Mouse (Mus musculus): ENCODE measurements at regions not wholly inside any gene's neighbourhood (a gene's known extent, or its start where the extent isn't known, plus 50 kb on each side); places are given as distances from the start of the nearest gene placed in this dataset.
A peak's percentile ranks its signal among the peaks of the same experiment; 100 is the strongest.
"Not testable (repeated sequence)": the region's sequence is repeated elsewhere in the genome, so short reads cannot be mapped to it uniquely, and the experiment has no call there.

DNA sequence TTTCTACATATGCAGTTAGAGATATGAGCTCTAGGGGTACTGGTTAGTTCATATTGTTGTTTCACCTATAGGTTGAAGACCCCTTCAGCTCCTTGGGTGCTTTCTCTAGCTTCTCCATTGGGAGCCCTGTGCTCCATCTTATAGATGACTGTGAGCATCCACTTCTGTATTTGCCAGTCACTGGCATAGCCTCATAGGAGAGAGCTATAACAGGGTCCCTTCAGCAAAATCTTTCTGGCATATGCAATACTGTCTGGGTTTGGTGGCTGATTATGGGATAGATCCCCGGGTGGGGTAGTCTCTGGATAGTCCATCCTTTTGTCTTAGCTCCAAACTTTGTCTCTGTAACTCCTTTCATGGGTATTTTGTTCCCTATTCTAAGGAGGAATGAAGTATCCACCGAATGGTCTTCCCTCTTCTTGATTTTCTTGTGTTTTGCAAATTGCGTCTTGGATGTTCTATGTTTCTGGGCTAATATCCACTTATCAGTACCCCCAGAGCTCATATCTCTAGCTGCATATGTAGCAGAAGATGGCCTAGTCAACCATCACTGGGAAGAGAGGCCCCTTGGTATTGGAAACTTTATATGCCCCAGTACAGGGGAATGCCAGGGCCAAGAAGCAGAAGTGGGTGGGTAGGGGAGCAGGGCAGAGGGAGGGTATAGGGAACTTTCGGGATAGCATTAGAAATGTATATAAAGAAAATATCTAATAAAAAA lies 279.4 kb upstream of the Cwc22 start:
- not testable (repeated sequence) for ATAC-seq (ENCODE audit: low FRiP score); H3K4me2 ChIP-seq (replicated peaks); H3K27me3 ChIP-seq; H3K4me1 ChIP-seq; H3K4me3 ChIP-seq; H3K9ac ChIP-seq; H3K27ac ChIP-seq; H3K9me3 ChIP-seq (replicated peaks); H3K36me3 ChIP-seq
- 85% methylated on average over 4 of the region's 4 CpGs for WGBS

DNA sequence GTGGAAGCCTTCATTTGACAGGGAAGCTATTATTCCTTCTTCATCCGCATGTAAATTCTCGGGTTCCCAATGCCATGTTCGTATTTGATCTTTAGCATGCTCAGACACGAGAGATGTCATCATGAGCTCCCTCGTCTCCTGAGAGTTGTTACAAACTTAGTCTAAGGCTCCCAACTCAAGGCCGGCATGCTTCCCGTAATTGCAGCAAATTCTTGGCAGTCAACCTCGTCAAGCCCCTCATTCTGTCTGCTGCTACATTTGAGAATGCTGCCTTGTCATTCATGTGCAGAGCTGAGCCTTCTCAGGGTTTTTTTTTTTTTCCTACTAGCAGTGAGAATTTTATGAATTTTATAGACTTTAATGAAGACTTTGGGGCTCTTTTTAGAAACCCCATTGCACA lies 268.3 kb upstream of the Cwc22 start:
- no peaks in the 10 kb centered on the region for H3K9me3 ChIP-seq (replicated peaks)
- H3K9ac ChIP-seq, result no peak overlapping the region
- no peak overlapping the region for H3K27ac ChIP-seq
- no peak overlapping the region for H3K4me2 ChIP-seq (replicated peaks)
- ATAC-seq (ENCODE audit: low FRiP score), result no peak
- no peak overlapping the region for H3K4me3 ChIP-seq
- H3K36me3 ChIP-seq, result no peaks in the 10 kb centered on the region
- H3K4me1 ChIP-seq, result no peaks in the 10 kb centered on the region
- WGBS, result 81% methylated on average over 8 of the region's 8 CpGs
- no peaks in the 10 kb centered on the region for H3K27me3 ChIP-seq

- Histone ChIP-seq H3K4me3 (no peak overlapping the region), H3K4me1 (no peaks in the 10 kb centered on the region), H3K4me2 (replicated peaks) (no peak overlapping the region), H3K27ac (no peak overlapping the region), H3K9ac (no peak overlapping the region), H3K36me3 (no peaks in the 10 kb centered on the region), H3K27me3 (no peaks in the 10 kb centered on the region), H3K9me3 (replicated peaks) (no peaks in the 10 kb centered on the region)
- WGBS, result 86% methylated on average over 5 of the region's 5 CpGs
- ATAC-seq (ENCODE audit: low FRiP score), result no peak
Measured at GRCm38 (mm10) chr2:78205125-78205524, 258.9 kb upstream of the Cwc22 start.

DNA sequence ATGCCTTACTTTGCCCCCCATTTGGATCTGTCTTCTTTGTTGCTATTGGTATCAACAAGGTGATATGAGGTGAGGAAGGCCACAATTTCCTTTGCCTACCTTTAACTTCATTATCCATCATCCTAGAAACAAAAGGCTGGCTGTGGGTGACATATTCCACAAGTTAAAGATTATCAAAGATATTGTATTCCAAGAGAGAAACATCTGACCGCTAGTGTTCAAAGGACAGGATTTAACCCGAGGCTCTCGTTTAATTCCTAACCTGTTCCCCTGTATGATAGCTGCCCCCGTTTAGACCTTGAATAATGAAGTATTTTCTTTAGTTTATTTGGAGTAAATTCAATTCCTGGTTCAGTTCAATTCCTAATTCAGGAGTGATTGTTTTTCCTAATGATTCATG lies 249.8 kb upstream of the Cwc22 start:
- Histone ChIP-seq H3K27me3 (no peaks in the 10 kb centered on the region), H3K9me3 (replicated peaks) (no peaks in the 10 kb centered on the region), H3K9ac (no peak overlapping the region), H3K4me1 (no peaks in the 10 kb centered on the region), H3K4me3 (no peak overlapping the region), H3K27ac (no peak overlapping the region), H3K4me2 (replicated peaks) (no peak overlapping the region), H3K36me3 (no peaks in the 10 kb centered on the region)
- WGBS, result 79% methylated on average over 4 of the region's 4 CpGs
- ATAC-seq (ENCODE audit: low FRiP score), result no peak

DNA sequence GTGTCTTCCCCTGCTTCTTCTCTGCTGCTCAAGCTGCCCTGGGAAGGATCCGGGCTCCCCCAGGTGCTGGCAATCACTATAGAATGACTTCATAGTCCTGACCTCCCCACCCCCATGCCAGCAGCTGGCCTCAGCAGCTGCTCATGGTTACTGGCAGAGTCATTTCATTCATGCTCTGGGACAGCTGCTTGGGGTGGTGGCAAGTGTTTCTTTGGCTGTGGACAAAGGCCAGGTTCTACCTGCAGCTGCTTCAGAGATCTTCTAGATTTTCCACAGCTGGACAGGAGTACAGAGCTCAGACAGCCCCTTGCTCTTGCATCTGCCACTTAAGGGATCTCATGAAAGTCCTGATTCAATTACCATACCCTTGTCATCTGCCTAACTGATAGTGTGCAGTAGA lies 243.4 kb upstream of the Cwc22 start:
- Histone ChIP-seq H3K27ac (no peak overlapping the region), H3K27me3 (no peaks in the 10 kb centered on the region), H3K9me3 (replicated peaks) (no peaks in the 10 kb centered on the region), H3K4me1 (peaks cover 2% of the 10 kb centered on the region; the same call in 1 of the 2 replicates), H3K4me3 (no peak overlapping the region), H3K4me2 (replicated peaks) (no peak overlapping the region), H3K36me3 (no peaks in the 10 kb centered on the region), H3K9ac (no peak overlapping the region)
- 20% methylated on average over 1 of the region's 1 CpGs for WGBS
- peak; percentile 19; the same call in 1 of the 2 replicates for ATAC-seq (ENCODE audit: low FRiP score)

DNA sequence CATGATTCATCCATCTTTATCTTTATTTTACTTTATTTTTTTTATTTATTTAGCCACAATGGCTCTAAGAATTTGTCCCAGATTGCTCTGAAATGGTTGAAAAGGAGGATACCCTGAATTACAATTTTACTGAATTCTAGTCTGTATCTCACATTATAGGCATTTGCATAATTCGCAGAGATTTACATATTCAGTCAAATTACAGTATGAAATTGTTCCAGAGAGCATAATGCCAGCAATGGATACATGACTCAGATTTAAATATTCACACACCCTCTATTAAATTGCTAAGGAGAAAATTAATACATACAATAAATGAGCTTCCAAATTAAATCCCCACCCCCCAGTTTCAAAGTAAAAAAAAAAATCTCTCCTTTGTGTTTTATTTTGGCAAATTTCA lies 238.8 kb upstream of the Cwc22 start:
- no peak for ATAC-seq (ENCODE audit: low FRiP score)
- H3K9ac ChIP-seq, result no peak overlapping the region
- no peak overlapping the region for H3K4me2 ChIP-seq (replicated peaks)
- H3K36me3 ChIP-seq, result no peaks in the 10 kb centered on the region
- H3K4me3 ChIP-seq, result no peak overlapping the region
- no peaks in the 10 kb centered on the region for H3K27me3 ChIP-seq
- peaks cover 2% of the 10 kb centered on the region; the same call in 1 of the 2 replicates for H3K4me1 ChIP-seq
- 86% methylated on average over 1 of the region's 1 CpGs for WGBS
- no peaks in the 10 kb centered on the region for H3K9me3 ChIP-seq (replicated peaks)
- H3K27ac ChIP-seq, result no peak overlapping the region

DNA sequence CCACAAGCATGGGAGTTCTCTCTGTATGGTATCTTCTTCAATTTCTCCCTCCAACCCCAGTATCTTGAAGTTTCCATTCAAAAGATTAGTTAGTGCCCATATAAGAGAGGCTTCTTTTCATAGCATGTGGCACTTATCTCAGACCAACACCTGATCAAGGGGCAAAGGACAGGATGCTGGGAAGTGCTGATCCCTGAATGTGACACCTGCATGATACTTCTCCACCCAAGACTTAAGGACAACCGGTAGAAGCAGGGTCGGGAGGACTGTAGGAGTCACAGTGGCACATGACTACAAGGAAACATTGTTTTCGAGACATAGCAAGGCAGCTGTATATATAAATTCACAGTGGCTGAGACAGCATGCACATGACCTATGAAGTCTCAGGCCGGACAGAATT lies 227.6 kb upstream of the Cwc22 start:
- ATAC-seq (ENCODE audit: low FRiP score), result no peak
- H3K4me3 ChIP-seq, result no peak overlapping the region
- no peak overlapping the region for H3K4me2 ChIP-seq (replicated peaks)
- WGBS, result 66% methylated on average over 4 of the region's 4 CpGs
- no peaks in the 10 kb centered on the region for H3K9me3 ChIP-seq (replicated peaks)
- H3K36me3 ChIP-seq, result no peaks in the 10 kb centered on the region
- H3K4me1 ChIP-seq, result 0 out of 2 replicates have a peak, but pooled peaks cover 5% of the 10 kb centered on the region
- H3K9ac ChIP-seq, result no peak overlapping the region
- H3K27ac ChIP-seq, result no peak overlapping the region
- no peaks in the 10 kb centered on the region for H3K27me3 ChIP-seq

GRCm38 (mm10) chr2:78172819-78173218 lies 226.6 kb upstream of the Cwc22 start:
- H3K36me3 ChIP-seq, result no peaks in the 10 kb centered on the region
- H3K4me1 ChIP-seq, result 0 out of 2 replicates have a peak, but pooled peaks cover 5% of the 10 kb centered on the region
- H3K27ac ChIP-seq, result no peak overlapping the region
- no peak overlapping the region for H3K9ac ChIP-seq
- no peaks in the 10 kb centered on the region for H3K9me3 ChIP-seq (replicated peaks)
- no peak for ATAC-seq (ENCODE audit: low FRiP score)
- H3K4me3 ChIP-seq, result no peak overlapping the region
- 69% methylated on average over 4 of the region's 4 CpGs for WGBS
- no peak overlapping the region for H3K4me2 ChIP-seq (replicated peaks)
- H3K27me3 ChIP-seq, result no peaks in the 10 kb centered on the region

DNA sequence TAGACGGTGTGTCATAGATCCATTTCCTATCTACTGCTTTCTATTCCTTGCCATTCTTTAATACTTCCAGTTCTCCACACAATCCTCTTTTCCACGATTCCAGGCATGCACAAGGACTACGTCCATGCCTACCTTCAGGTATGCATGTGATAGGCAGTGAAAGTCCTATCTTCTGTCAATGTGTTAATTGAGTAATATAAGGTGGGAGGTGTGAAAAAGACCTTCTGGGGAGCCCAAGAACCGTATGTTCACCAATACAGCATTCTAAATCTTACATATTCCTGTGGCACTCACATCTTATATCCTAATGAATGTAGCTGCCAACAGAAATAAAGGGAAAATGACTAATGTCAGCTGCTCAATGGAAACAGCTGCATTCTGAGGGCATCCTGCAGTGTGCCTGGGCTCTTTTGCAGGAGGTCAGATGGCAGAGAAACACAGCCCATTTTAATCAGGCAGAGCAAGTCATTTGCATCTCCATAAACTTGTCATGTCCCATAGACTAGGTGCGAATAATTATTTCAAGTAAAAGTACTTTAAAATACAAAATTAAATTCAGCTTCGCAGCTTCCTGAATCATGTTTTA lies 224.1 kb upstream of the Cwc22 start:
- 0 out of 2 replicates have a peak, but pooled peaks cover 5% of the 10 kb centered on the region for H3K4me1 ChIP-seq
- H3K9ac ChIP-seq, result no peak overlapping the region
- no peak overlapping the region for H3K4me2 ChIP-seq (replicated peaks)
- H3K36me3 ChIP-seq, result no peaks in the 10 kb centered on the region
- H3K27me3 ChIP-seq, result no peaks in the 10 kb centered on the region
- 64% methylated on average over 6 of the region's 6 CpGs for WGBS
- no peak for ATAC-seq (ENCODE audit: low FRiP score)
- H3K9me3 ChIP-seq (replicated peaks), result no peaks in the 10 kb centered on the region
- no peak overlapping the region for H3K27ac ChIP-seq
- no peak overlapping the region for H3K4me3 ChIP-seq

DNA sequence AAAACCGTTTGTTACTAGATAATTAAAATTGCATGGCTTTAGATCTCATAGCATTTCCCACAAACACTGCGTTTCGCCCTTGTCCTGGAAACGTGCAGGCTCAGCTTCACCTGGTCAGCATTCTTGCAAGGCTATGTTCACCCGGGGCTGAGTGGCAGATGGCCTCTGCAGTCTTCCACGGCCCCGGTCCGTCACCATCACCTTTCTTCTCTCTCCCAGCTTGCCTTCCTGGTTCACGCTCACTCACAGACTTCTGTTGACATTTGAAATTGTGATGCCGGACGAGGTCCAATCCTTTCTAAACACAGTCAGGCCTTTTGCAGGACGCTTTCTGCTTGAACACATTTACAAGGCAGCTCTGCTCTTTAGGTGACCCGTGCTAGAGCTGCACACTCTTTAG lies 219.3 kb upstream of the Cwc22 start:
- no peak for ATAC-seq (ENCODE audit: low FRiP score)
- Histone ChIP-seq H3K36me3 (no peaks in the 10 kb centered on the region), H3K9me3 (replicated peaks) (no peaks in the 10 kb centered on the region), H3K4me1 (0 out of 2 replicates have a peak, but pooled peaks cover 5% of the 10 kb centered on the region), H3K27me3 (no peaks in the 10 kb centered on the region), H3K27ac (no peak overlapping the region), H3K4me3 (no peak overlapping the region), H3K9ac (no peak overlapping the region), H3K4me2 (replicated peaks) (no peak overlapping the region)
- 75% methylated on average over 13 of the region's 13 CpGs for WGBS

DNA sequence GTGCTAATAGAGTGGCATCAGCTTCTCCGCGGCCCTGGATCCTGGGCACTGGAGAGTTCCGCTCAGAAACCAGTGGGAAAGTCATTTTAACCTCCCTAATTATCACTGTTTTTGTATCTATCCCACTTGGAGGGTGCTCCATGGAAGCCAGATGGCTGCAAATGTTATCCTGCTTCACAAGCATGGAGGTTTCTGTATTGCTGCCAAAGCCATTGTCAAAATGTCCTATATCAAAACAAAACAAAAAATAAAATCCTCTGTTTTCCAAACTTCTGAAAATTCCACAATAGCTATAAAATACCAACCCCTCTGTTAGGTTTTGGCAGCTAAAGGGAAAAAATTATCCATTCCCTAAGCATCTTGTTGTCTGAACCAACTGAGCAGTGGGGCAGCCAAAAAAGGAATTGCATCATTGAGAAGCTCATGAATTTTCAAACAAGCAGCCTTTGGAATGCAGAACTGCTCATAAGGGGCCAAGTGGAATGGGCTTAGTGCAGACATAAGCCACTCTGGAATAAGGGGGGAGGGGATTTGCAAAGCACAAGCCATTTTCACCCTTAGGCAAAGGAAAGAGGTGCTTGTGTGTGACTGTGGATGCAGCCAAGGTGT lies 213.8 kb upstream of the Cwc22 start:
- H3K4me3 ChIP-seq, result no peak overlapping the region
- no peak overlapping the region for H3K4me2 ChIP-seq (replicated peaks)
- WGBS, result 75% methylated on average over 3 of the region's 3 CpGs
- H3K36me3 ChIP-seq, result no peaks in the 10 kb centered on the region
- no peak overlapping the region for H3K9ac ChIP-seq
- peaks cover 3% of the 10 kb centered on the region for H3K4me1 ChIP-seq
- no peaks in the 10 kb centered on the region for H3K27me3 ChIP-seq
- H3K9me3 ChIP-seq (replicated peaks), result no peaks in the 10 kb centered on the region
- no peak overlapping the region for H3K27ac ChIP-seq
- peak; percentile 81 for ATAC-seq (ENCODE audit: low FRiP score)

- H3K4me1 ChIP-seq, result no peaks in the 10 kb centered on the region
- 87% methylated on average over 3 of the region's 3 CpGs for WGBS
Measured at GRCm38 (mm10) chr2:78110335-78110734, 164.2 kb upstream of the Cwc22 start.

DNA sequence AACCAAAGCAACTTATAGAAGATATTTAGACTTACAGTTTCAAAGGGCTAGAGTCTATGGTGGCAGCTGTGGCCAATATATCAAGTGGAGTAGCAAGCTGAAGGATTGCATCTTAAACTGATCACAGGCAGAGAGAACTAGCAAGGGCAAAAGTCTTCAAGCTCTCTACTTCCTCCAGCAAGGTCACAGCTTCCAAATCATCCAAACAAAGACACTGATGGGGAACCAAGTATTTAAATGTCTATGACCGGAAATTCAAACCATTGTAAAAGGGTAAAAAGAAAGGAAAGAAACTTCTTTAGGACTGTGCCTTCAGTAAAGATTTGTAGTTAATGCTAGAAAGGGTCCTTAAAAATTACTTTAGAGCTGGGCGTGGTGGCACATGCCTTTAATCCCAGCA lies 149.4 kb upstream of the Cwc22 start:
- no peak for ATAC-seq (ENCODE audit: low FRiP score)
- no peak overlapping the region for H3K4me3 ChIP-seq

More at GRCm38 (mm10) chr2:78110335-78110734, 164.2 kb upstream of the Cwc22 start:
- Histone ChIP-seq H3K4me3 (no peak overlapping the region), H3K4me2 (replicated peaks) (no peak overlapping the region), H3K36me3 (no peaks in the 10 kb centered on the region), H3K27me3 (no peaks in the 10 kb centered on the region), H3K9ac (no peak overlapping the region), H3K27ac (no peak overlapping the region), H3K9me3 (replicated peaks) (no peaks in the 10 kb centered on the region)
- no peak for ATAC-seq (ENCODE audit: low FRiP score)

More for the DNA sequence above, 149.4 kb upstream of the Cwc22 start:
- 90% methylated on average over 2 of the region's 2 CpGs for WGBS
- no peaks in the 10 kb centered on the region for H3K36me3 ChIP-seq
- no peaks in the 10 kb centered on the region for H3K9me3 ChIP-seq (replicated peaks)
- no peak overlapping the region for H3K27ac ChIP-seq
- no peak overlapping the region for H3K4me2 ChIP-seq (replicated peaks)
- H3K27me3 ChIP-seq, result no peaks in the 10 kb centered on the region
- H3K9ac ChIP-seq, result no peak overlapping the region
- no peaks in the 10 kb centered on the region for H3K4me1 ChIP-seq
